Mouse (Mus musculus): Measurements from ENCODE around the gene Tkt. TPM values are rescaled to one million over a fixed set of nuclear protein-coding genes. Genes with fewer than 3 reads are reported as not detected.
A peak's percentile ranks its signal among the peaks of the same experiment; 100 is the strongest.

Tkt gene
- total RNA-seq, 2 experiments from 2014 or later: 32.9 to 50.2 TPM

GRCm38 (mm10) chr14:30579882-30580281, 31.7 kb downstream of the Tkt start:
- DNase-seq: no peak
- intact Hi-C loops (cut with DNase I): no loop called here

DNA sequence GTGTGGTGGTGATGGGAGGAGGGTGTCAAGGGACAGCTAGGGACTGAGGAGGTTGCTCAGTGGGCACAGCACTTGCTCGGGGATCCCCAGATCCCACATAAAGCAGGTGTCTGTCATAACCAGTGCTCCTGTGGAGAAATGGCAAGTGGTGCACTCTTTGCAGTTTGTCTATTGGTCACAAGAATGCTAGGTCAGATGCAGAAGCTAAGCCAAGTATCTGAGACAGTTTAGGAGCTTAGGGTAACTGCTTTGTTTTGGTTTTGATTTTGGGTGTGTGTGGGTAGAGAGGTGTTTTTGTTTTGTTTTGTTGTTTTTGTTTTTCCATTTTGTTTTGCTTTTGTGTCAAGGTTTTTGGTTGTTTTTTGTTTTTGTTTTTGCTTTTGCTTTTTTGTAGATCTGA, 33.1 kb downstream of the Tkt start:
- no peak for DNase-seq
- intact Hi-C loops (cut with DNase I): no loop called here

- DNase-seq: no peak
- intact Hi-C loops (cut with DNase I): no loop called here
These were observed 35.9 kb downstream of the Tkt start for GRCm38 (mm10) chr14:30584077-30584476.

- intact Hi-C loops (cut with DNase I): no loop called here
- no peak for DNase-seq
These were observed 36.5 kb downstream of the Tkt start for GRCm38 (mm10) chr14:30584497-30585251.

DNA sequence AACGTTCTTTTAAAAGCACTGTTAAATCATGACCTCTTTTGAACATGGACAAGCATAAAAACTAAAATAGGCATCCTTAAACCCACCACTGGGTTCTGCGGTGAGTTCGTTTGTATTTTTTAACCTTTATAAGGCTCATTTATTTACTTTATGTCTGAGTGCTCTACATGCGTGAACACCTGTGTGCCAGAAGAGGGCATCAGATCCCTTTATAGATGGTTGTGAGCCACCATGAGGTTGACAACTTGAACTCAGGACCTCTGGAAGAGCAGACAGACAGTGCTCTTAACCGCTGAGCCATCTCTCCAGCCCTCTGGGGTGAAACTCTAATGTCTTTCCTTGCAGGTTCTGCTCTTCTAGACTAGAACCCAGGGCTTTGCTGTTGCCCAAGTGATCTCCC, 37.2 kb downstream of the Tkt start:
- DNase-seq: no peak
- intact Hi-C loops (cut with DNase I): no loop called here

DNA sequence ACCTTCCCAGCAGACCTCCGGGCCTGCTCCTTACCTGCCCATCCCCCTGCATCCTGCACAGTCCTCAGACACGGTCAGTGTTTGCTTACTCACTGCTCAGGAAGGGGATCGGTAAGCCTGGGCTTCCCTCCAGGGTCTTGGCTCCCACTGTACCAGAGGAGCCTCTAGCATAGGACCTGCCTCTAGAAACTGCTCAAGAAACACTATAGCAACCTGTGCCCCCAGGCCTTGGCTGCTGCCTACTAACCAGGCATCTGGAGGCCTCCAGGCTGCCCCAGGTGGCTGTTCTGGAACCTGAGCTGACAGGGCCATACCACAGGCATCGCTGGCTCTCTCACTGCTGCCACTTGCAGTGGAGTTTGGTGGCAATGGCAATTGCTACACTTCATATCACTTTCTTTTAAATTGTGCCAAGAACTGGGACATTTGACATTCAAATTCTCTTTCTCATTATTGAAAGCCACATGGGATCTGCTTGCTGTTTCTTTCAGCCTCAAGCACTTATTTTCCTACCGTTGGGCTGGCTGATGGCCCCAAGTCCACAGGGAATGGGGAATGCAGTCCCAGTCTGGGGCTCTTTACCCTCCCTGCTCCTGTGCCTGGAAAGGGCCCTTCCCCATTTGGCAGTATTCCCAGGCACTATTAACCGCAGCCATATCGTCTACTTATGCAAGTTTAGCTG, 38.8 kb downstream of the Tkt start:
- DNase-seq: no peak

GRCm38 (mm10) chr14:30590041-30590645, 42.0 kb downstream of the Tkt start:
- intact Hi-C loops (cut with DNase I): loop anchor here (5.0 kb wide), 2 partner anchors 277 to 292 kb away; no protein-coding TSS in a partner anchor
- no peak for DNase-seq

More for the DNA sequence above, 38.8 kb downstream of the Tkt start:
- intact Hi-C loops (cut with DNase I): no loop called here

GRCm38 (mm10) chr14:30590918-30591317, 42.8 kb downstream of the Tkt start:
- DNase-seq: no peak
- intact Hi-C loops (cut with DNase I): loop anchor here (1.0 to 5.0 kb wide), 3 partner anchors 81 to 291 kb away; no protein-coding TSS in a partner anchor

- intact Hi-C loops (cut with DNase I): loop anchor here (1.0 to 5.0 kb wide), 3 partner anchors 81 to 291 kb away; no protein-coding TSS in a partner anchor
- peak; percentile 84 to 87 for DNase-seq
These were observed 43.3 kb downstream of the Tkt start for GRCm38 (mm10) chr14:30591417-30591816.

DNA sequence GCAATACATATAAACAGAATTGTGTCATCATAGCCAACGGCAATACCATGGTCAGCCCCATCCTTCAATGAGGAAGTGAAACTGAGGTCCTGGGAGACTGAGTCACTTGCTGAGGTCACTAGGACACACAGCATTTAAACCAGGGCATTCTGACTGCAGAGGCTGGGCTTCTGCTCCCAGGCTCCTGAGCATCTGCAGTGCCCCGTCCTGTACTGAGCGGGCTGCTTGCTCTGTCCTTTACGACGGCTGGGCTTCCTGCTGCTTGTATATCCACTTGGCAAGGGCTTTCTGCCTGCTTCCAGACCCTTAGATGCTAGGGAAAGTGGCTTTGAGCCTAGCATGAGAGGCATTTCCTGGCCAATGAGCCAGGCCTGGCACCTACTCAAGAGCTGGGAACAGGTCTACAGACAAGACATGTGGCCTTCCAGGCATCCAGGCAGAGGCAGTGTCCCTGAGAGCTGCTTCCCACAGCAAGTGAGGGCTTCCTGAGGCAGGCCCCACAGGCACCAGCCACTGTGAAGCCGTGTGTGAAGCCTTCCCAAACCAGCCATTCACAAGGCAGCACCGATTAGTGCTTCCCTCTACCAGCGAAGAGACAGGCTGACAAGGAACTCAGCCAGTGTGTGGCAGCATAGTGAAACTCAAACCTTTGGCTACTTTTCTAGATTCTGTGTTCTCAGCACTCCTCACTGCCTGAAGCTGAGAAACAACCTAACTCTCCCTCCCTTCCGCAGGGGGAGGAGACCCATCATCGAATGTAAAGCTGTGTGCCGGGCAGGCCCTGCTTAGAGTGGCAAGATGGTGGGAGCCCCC, 45.3 kb downstream of the Tkt start:
- DNase-seq: peak; percentile 81 to 86
- intact Hi-C loops (cut with DNase I): loop anchor here (2.0 to 5.0 kb wide), 4 partner anchors 19 to 289 kb away; no protein-coding TSS in a partner anchor

DNA sequence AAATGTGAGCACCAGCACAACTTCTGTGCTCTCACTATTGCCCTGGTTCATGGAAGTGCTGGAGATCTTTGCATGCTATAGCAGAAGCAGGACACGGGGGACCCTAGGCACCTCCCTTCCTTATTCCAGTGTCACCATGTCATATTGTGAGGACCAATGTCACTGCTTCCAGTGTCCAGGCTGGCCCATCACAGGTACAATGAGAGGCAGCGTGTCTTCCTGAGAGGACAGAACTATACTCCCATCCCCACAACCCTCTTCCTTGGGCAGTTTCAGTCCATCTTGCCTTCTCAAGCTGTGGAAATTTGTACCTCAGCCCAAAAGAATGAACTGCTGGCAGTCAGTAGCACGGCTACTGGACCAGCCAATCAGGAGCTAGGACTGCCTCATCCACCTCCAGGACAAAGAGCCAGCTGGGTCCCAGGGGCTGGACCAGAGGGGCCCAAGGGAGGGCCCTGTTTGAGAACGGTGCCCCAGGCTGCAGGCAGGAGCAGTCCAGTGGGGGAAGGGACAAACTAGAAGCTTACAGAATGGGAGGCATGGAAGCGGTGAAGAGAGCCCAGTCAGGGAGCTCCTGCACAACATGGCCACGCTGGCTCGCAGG, 46.0 kb downstream of the Tkt start:
- intact Hi-C loops (cut with DNase I): loop anchor here (5.0 kb wide), 2 partner anchors 273 to 288 kb away; no protein-coding TSS in a partner anchor
- DNase-seq: peak; percentile 70 to 73

DNA sequence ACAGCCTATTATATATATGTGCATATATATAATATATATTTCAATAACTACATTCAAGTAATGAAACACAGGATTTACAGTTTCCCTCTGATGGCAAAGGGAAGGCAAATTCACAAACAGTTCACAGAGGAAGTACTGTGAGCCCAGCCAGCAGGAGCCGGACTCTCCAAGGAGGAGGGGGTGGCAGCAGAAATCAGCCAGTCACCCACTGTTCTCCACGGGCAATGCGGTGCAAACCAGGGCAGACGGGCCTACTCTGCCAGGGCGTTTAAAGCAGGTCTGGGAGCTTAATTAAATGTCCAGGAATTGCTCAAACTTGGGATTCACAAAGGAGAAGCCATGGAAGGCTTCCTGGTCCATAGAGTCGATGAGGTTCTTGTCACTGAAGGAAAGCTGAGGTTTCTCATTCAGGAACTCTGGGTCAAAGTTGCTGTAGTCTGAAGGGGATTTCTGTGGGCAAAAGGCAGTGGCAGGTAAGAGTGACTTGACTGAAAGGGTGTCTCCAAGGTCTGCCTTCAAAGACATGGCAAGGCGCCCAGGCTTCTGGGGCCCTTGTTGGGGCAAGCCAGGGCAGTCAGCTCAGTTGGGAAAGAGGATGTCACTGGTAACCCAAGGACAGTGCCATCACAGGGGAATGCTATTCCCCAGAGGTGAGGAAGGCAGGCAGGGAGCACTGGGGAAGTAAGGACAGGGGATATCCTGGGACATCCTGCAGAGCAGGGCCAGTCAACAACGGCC, 47.6 kb downstream of the Tkt start:
- DNase-seq: no peak
- intact Hi-C loops (cut with DNase I): no loop called here

- intact Hi-C loops (cut with DNase I): no loop called here
- no peak for DNase-seq
These were observed 48.2 kb downstream of the Tkt start for GRCm38 (mm10) chr14:30596407-30596806.

DNA sequence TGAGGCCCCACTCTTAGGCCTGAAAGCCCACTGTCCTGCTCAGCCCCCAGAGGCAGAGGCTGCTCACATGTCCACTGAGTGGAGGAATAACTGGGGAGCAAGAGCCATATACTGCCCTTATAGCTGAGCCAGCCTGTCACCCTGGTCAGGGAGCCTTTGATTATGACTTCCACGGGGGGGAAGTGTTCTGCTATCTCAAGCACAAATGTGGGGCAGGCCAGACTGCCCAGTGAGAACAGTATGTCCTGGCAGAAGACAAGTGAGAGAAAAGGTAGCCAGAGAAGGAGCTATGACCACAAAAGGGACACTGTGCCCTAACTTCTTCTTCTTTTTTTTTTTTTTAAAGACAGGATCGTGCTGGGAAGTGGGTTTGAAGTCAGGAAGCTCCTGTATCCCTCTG, 49.0 kb downstream of the Tkt start:
- DNase-seq: no peak
- intact Hi-C loops (cut with DNase I): no loop called here

- no peak for DNase-seq
- intact Hi-C loops (cut with DNase I): no loop called here
These were observed 58.7 kb downstream of the Tkt start for GRCm38 (mm10) chr14:30606817-30607216.

DNA sequence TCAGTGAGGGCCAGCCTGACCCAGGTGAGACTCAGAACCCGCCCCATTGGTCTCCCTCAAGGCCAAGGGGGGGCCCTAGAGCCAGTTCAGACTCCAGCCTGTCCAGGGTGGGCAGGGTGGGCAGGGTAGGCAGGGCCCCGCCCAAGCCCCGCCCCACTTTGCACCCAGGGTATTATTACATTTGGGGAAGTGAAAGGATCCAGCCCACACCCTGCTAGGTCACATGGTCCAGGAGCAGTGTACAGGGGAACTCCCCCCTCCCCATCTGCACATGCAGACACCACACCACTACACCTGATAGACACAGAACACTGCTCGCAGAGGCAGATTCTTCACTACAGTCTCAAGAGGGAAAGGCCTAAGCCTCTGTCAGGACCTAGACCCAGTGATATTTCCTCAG, 59.5 kb downstream of the Tkt start:
- DNase-seq: no peak
- intact Hi-C loops (cut with DNase I): no loop called here

- DNase-seq: no peak
- intact Hi-C loops (cut with DNase I): no loop called here
These were observed 60.0 kb downstream of the Tkt start for GRCm38 (mm10) chr14:30608176-30608575.

GRCm38 (mm10) chr14:30609499-30609898, 61.3 kb downstream of the Tkt start:
- intact Hi-C loops (cut with DNase I): no loop called here
- DNase-seq: no peak

- no peak for DNase-seq
- intact Hi-C loops (cut with DNase I): loop anchor here (5.0 kb wide), 1 partner anchor 42 kb away; the partner anchor contains the start of gene Rft1
These were observed 62.1 kb downstream of the Tkt start for GRCm38 (mm10) chr14:30610304-30610703.
